14 mouse cellular contexts compared by ENCODE assay signal in genomic region chr12:73403906-73404474, GRCm38 (mm10).
A peak's percentile ranks its signal among the peaks of the same experiment; 100 is the strongest.
DNase-seq lines count a peak whose midpoint lies in the region; ATAC-seq and TF ChIP-seq lines count a peak whose summit lies in the region.
"Had no signal": no experiment of that assay in that cellular context is flagged by ENCODE, and none has a peak within 500 bp of the region (broad histone marks: within the 10 kb centered on the region; RNA-seq: fewer than 3 reads in every experiment).

No protein-coding gene starts in this region.

- ATAC-seq in forebrain, embryonic 15.5 days (replicated peaks), result no peak

- H3K9ac ChIP-seq in heart, adult 2 months (ENCODE audit: low read depth, low read length), result no peak overlapping the region
- H3K9ac ChIP-seq in forebrain, embryonic 15.5 days (replicated peaks), result no peak overlapping the region
- H3K9ac ChIP-seq: embryonic facial prominence, embryonic 12.5 days; liver, embryonic 14.5 days; stomach, embryonic 15.5 days had no signal

- peaks cover 10% of the 10 kb centered on the region; the same call in 1 of the 2 replicates for H3K4me1 ChIP-seq in heart, adult 2 months (ENCODE audit: control insufficient read depth, insufficient read depth, low read length)
- no peaks in the 10 kb centered on the region for H3K4me1 ChIP-seq in forebrain, embryonic 15.5 days
- H3K4me1 ChIP-seq: megakaryocyte, embryonic 14.5 days had no signal

- H3K4me3 ChIP-seq in heart, adult 2 months, result no peak overlapping the region
- no peak overlapping the region for H3K4me3 ChIP-seq in forebrain, embryonic 15.5 days
- H3K4me3 ChIP-seq: embryonic facial prominence, embryonic 12.5 days; megakaryocyte, embryonic 14.5 days; stomach, embryonic 15.5 days had no signal

- H3K27me3 ChIP-seq in heart, adult 2 months (ENCODE audit: control insufficient read depth, insufficient read depth, low read length), result no peaks in the 10 kb centered on the region
- H3K27me3 ChIP-seq in forebrain, embryonic 15.5 days, result no peaks in the 10 kb centered on the region
- H3K27me3 ChIP-seq: stomach, embryonic 15.5 days had no signal

- H3K27ac ChIP-seq in heart, adult 2 months, result peak overlapping the region; percentile 97
- H3K27ac ChIP-seq in forebrain, embryonic 15.5 days (replicated peaks), result no peak overlapping the region
- H3K27ac ChIP-seq: embryonic facial prominence, embryonic 12.5 days; liver, embryonic 14.5 days; stomach, embryonic 15.5 days had no signal

- no peak for TF ChIP-seq CTCF in heart, adult 2 months (IDR thresholded peaks at IDR 0.05)

- H3K4me2 ChIP-seq in forebrain, embryonic 15.5 days (replicated peaks), result no peak overlapping the region
- H3K4me2 ChIP-seq: embryonic facial prominence, embryonic 12.5 days; stomach, embryonic 15.5 days had no signal

- no peaks in the 10 kb centered on the region for H3K9me3 ChIP-seq in forebrain, embryonic 15.5 days
- H3K9me3 ChIP-seq: embryonic facial prominence, embryonic 12.5 days; megakaryocyte, embryonic 14.5 days; stomach, embryonic 15.5 days had no signal

- TF ChIP-seq EP300 in heart, adult 2 months (IDR thresholded peaks at IDR 0.05; ENCODE audit: insufficient read depth, low read depth, low read length), result no peak

- TF ChIP-seq POLR2A in heart, adult 2 months (IDR thresholded peaks at IDR 0.05; ENCODE audit: insufficient read depth, low read depth, low read length), result no peak

- H3K36me3 ChIP-seq in heart, adult 2 months (ENCODE audit: control insufficient read depth, insufficient read depth, low read length), result no peaks in the 10 kb centered on the region; the same call in 1 of the 2 replicates
- H3K36me3 ChIP-seq in forebrain, embryonic 15.5 days, result no peaks in the 10 kb centered on the region
- H3K36me3 ChIP-seq: embryonic facial prominence, embryonic 12.5 days; stomach, embryonic 15.5 days had no signal

- intact Hi-C loops in heart, adult 2 months (cut with DNase I), result no loop called here
- intact Hi-C loops in heart, postnatal 10 days (cut with DNase I), result loop anchor here (5.0 kb wide), 1 partner anchor 77 kb away; no protein-coding TSS in a partner anchor

- H3K79me2 ChIP-seq in heart, adult 2 months (replicated peaks; ENCODE audit: control insufficient read depth, insufficient read depth, low read length), result no peaks in the 10 kb centered on the region

- WGBS in heart, adult 2 months, result 55% methylated on average over 13 of the region's 13 CpGs
- 91% methylated on average over 13 of the region's 13 CpGs for WGBS in forebrain, embryonic 15.5 days

- peak in 1 of 2 experiments; percentile 28 for DNase-seq in heart, adult 2 months
- DNase-seq in heart, postnatal 10 days, result no peak
- peak; percentile 8 for DNase-seq in urinary bladder, adult 2 months (ENCODE audit: low spot score)
- DNase-seq in urinary bladder, postnatal 14 days (ENCODE audit: low spot score), result no peak
- DNase-seq in heart, postnatal 4 days, result peak; percentile 23
- DNase-seq in cerebellum, adult 9-10 months, result no peak
- DNase-seq: kidney, adult 8-10 months; lung, postnatal 10 days; retina, postnatal 1 day had no signal

Comparison
In these comparisons a context has a peak if more than half of its experiments do, and no peak if none do; other contexts are left out.
1. DNase-seq: peak in urinary bladder, adult 2 months (single experiment) and heart, postnatal 4 days (single experiment); none in heart, postnatal 10 days (0 of 2), urinary bladder, postnatal 14 days (single experiment) and cerebellum, adult 9-10 months (single experiment).